Mouse (Mus musculus): Measurements from ENCODE around the gene R3hdm4.

The R3hdm4 gene

DNA sequence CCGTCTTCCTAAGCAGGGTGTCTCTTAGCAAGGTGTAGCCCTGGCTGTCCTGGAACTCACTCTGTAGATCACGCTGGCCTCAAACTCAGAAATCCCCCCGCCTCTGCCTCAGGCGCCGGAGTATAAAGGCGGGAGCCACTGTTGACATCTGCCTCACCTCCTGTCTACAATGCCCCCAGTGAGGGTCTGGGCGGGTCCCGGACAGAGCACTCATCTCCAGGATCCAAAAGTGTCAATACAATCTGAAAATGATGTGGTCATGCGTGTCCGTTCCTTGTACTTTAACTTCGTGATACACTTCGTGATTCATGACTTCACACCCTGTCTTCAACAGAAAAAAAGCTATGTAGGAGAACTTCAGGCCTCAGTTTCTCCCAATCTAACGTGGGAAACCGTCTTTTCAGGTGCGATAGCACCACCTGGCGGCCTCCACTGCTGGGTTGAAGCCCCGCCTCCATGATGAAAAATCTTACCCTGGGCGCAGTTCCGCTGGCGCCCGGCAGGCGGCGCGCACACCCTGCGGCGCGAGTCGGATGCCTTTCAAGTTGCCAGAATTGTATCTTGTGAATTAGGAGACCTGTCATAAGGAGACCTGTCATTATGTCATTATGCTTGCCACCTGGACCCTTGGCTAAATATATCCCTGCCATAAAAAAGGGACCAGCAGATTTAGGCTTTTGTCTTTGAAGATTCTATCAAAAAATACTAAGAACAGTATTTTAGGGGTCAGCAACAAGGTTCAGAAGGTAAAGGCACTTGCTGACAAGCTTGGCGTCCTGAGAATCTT is 4.2 kb upstream of the R3hdm4 start:
- DNase-seq = peak; percentile 95 to 99

GRCm38 (mm10) chr10:79921572-79921971 is 564 bp upstream of the R3hdm4 start:
- DNase-seq = no peak

- no peak for DNase-seq
Measured at GRCm38 (mm10) chr10:79920056-79920890, 735 bp downstream of the R3hdm4 start.

GRCm38 (mm10) chr10:79919251-79919849 is 1.7 kb downstream of the R3hdm4 start:
- no peak for DNase-seq

- no peak for DNase-seq
Measured at GRCm38 (mm10) chr10:79918231-79919078, 2.6 kb downstream of the R3hdm4 start.

DNA sequence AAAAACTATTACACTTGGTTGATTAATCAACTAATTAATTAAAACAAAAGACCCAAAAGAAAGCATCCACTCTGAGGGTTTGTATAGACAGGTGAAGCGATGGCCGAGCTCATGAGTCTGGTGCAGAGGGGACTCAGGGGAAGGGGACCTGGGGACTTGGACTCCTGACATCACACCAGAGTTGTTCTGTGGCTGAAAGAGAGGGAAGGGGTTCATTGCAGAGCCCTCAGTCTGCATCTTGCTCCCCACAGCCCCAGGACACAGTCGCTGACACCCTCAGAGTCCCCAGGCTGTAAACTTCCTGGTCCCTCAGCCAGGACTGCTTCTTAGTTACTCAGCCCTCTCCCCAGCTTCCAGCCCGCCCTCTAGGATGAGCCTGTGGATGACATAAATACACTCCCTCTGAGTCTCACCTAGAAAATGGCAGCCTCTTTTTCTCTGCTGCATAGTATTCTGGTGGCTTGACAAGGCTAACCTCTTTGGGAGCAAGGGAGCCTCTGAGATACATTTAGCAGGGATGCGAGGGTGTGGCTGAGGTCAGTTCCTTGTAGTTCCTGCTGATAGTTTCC is 3.4 kb downstream of the R3hdm4 start:
- DNase-seq = no peak

GRCm38 (mm10) chr10:79916808-79917531 is 4.0 kb downstream of the R3hdm4 start, which contains the start of gene Kiss1r:
TSS of gene Kiss1r (plus strand) at chr10:79916971.
- DNase-seq = peak; percentile 82 to 86

DNA sequence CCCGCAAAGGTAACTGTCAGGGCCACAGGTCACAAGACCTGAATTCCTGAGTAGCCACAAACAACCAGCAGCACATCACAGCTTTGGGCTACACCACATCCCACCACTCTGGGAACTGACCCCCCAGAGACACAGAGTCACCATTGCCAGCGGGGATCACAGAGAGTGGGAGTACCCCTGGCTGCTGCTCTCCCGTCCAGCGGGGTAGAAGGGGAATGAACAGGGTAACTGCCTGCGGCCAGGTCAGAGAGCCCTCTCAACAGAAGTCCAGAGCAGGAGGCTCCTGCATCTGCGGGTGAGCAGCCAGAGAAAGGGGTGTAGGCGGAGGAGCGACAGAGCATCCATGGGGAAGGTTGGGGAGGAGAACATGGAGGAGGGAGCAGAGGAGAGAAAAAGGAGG is 4.9 kb downstream of the R3hdm4 start:
- no peak for DNase-seq

DNA sequence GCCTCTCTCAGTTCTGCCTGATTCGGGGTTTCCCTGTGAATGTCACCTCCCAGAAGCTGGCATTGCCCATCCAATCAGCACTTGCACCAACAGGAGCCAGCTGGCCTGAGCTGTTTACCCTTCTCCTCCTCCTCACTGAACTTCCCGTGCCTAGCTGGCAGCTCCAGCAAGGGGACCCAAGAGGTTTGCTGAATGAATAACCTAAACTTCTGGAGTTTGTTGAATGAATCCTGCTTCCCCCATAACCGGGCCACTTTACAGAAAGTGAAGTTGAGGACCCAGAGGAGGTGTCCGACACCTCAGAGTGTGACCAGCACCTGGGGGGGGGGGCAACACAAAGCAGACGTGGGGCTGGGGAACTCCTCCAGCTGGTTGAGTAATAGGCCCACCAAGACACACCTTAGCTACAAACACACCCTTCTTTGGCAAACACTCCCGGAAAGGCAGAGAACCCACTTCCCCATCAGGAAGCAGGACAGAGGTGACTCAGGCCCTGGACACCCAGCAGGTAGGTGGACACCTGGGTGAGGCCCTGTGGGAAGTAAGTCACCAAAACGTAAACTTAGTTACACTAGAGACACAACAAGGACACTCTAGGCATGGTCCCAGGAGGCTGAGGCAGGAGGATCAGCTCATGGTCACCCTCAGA is 5.9 kb downstream of the R3hdm4 start:
- no peak for DNase-seq

DNA sequence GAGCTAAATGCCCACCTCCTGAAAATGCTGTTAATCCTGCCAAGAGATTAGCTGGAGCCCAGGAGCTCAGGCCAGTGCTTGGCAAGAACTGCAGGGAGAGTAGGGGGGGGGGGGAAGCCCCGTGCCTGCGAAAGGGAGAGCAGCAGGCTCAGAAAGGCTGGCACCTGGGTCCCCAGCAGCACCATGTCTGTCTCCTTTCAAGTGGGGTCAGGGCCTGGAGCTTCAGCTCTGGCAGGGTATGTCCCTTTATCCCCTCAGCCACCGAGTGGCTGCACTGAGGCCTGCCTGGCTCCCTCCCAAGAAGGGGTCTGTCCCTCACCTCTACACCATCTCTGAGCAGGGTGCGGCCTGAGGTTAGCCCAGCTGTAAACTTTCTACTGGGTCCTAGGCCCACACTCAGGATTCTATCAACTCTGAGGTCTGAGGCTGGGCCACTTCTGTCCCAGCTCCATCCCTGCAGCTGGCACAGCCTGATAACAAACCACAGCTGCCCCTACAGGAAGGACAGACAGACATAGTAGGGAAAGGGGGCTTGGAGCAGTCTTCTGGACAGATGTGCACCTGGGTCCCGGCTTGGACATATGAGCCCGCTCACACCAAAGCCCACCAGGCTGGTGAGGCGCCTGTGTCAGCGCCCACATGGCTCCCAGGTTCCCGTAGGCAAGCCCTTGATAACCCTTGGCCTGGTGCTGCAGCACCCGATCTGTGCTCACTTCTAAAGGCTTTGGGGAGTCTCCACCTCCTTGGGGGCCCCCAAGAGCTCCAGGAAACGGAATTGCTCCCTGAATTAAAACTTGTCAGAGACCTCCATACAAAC is 6.7 kb downstream of the R3hdm4 start:
- DNase-seq = no peak

DNA sequence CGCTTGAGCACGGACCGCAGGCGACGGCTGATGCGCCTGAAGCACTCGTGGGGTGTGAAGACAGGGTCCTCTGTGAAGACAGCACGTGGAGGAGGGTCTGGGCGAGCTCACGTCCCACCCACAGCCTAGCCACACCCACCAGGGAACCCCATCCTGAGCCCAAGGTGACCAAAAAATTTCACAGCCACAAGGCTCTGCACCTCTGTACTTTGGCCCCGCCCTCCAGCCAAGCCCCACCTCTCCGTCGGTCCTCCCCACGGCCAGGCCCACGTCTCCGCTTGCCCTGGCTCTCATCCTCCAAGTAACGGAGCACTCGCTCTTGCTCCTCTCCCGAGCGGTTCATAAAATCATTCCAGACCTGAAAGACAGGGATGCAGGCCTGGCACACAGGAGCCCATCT is 8.6 kb downstream of the R3hdm4 start:
- DNase-seq = no peak

GRCm38 (mm10) chr10:79910556-79910955 is 10.5 kb downstream of the R3hdm4 start, which contains the start of gene Gm26602:
TSS of gene Gm26602 (plus strand) at chr10:79910856.
- no peak for DNase-seq

DNA sequence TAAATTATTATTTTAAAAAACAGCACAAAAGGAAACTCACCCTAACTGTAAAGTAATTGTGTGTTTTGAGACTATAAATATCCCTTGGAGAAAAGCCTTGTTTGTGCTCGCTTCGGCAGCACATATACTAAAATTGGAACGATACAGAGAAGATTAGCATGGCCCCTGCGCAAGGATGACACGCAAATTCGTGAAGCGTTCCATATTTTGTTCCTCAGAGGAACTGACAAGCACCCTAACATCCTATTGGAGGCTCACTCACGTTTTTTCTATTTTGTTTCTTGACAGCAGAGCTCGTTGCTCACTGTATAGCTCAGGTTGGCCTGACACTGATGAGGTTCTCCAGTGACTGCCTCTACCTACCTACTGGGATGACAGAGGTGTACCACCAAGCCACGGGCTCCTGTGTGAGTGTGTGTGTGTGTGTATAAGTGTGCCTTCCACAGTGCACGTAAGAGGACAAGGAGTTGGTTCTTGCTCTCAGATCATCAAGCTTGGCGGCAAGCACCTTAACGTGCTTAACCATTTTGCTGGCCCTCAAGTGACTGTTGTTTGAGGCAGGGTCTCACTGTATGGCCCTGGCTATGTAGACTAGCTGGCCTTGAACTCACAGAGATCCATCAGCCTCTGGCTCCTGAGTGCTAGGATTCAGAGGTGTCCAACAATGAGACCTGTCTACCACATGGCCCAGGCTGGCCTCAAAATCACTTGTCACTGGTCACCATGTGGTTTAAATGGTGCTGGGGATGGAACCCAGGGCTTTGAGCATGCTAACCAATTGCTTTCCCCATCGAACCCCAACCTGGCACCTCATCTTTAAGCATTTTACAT is 11.7 kb downstream of the R3hdm4 start:
- DNase-seq = no peak

DNA sequence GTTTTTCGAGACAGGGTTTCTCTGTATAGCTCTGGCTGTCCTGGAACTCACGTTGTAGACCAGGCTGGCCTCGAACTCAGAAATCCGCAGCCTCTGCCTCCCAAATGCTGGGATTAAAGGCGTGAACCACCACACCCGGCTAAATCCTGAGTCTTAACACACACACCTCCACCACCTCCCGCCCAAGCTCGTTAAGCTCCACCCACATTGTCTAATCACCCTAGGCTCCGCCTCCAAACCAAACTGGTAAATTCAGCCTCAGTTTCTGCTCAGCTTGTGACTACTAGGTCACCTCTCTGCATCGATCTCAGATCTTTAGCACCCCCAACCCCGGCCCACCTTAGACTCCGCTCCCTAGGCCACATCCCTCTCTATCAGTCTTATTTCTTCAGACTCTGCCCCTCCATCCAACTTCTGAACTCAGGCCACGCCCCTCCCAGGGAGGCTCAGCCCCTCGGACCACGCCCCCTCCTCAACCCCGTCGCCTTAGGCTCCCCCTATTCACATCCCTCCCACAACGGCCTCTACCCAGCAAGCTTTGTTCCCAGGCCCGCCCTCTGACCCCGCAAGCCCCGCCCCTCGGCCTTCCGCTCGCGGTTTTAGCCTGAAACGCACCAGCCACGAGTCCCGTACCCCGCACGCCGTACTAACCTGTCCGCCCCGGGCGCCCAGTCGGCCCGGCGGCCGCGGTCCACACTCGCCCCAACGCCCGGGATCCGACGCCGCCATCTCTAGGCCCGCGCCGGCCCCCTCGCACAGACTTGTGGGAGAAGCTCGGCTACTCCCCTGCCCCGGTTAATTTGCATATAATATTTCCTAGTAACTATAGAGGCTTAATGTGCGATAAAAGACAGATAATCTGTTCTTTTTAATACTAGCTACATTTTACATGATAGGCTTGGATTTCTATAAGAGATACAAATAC is 12.6 kb downstream of the R3hdm4 start, which contains the start of gene Med16:
Gene Med16 (minus strand): TSS at position 757 of the 925 bp plus-strand sequence.
- peak; percentile 93 for DNase-seq

DNA sequence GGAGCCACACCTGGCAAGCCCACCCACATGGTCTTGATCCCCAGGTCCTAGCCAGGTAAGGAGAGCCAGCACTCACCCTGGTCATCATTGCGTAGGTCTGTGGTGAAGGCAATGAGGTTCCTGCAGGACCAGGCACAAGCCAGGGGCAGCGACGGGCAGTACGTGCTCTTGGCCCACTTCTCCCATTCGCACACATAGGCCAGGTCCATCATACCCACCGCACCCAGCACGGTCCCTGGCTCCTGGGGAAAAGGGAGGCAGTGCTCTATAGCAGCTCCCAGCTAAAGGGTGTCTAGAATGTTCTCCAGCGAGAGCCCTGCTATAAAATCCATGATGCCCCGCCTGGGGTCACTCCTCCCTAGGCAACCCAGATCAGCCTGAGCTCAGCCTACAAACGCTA is 13.6 kb downstream of the R3hdm4 start:
- no peak for DNase-seq

DNA sequence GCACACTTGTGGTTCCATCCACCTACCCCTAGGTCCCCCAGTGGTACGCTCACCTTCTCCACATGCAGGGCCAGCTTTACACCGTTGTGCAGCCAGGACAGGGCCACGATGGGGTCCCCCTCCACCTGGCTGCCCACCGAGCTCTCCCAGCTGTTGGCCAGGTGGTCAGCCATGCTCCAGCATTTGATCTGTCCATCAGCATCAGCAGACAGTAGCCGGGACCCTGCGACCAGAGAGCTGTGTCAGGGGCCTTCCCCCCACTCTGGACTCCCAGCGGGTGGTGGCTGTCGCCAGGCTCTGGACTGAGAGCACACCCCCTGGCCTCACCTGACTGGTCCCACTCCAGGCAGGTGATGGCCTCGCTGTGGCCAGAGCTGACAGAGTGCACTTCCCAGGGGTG is 14.3 kb downstream of the R3hdm4 start:
- no peak for DNase-seq

DNA sequence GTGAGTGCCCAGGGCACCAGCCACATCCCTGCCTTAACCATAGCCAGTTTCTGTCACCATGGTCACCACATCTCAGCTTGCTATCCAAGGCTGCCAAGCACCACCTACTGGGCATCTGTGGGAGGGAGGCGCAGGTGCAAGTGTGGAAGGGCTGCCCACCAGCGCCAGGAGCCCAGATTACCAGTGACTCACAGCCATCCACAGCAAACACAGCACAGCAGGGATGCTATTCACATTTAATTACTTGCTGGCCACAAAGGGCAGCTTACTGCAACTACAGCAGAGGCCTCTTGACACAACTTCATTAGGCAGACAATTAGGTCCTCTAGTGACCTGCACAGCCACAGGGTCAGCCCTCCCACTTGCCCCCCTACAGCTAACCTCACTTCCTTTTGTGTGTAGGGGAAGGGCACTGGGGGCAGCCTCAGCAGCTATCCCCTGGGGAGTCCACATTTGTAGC is 20.0 kb downstream of the R3hdm4 start:
- DNase-seq = peak in 1 of 2 experiments; percentile 29
